Mouse (Mus musculus) forebrain, embryonic 14.5 days (tissue): ENCODE measurements around the gene Gtpbp3. TPM values are rescaled to one million over a fixed set of nuclear protein-coding genes. Genes with fewer than 3 reads are reported as not detected.
"Not testable (repeated sequence)": the region's sequence is repeated elsewhere in the genome, so short reads cannot be mapped to it uniquely, and the experiment has no call there.

Experiments
- ATAC-seq: fragments of 200-750 bp; cut with Nextera tagmentation; 2 replicates; pipeline ENCODE4 v1.8.0; 2017; ENCODE audit warnings: mild to moderate bottlenecking, moderate library complexity
- DNase-seq: peaks from one replicate; pipeline ENCODE4 v3.0.0-alpha.2; 2015; ENCODE audit warnings: low spot score
- H3K27ac ChIP-seq: fragments of 300-500 bp; sonication (generic); 2 replicates; pipeline ENCODE4 v1.5.1; 2014; ENCODE audit warnings: low read depth, mild to moderate bottlenecking, control low read depth, low read length, moderate library complexity
- H3K27me3 ChIP-seq: fragments of 300-500 bp; sonication (generic); replicated peaks from 2 replicates; pipeline ENCODE4 v1.6.1; 2014; ENCODE audit warnings: low read length, control low read depth, mixed read lengths; ENCODE audit not compliant: control insufficient read depth, insufficient read depth
- H3K36me3 ChIP-seq: fragments of 300-500 bp; sonication (generic); 2 replicates; pipeline ENCODE4 v1.6.1; 2014; ENCODE audit warnings: low read length, control low read depth; ENCODE audit not compliant: control insufficient read depth, insufficient read depth
- H3K4me1 ChIP-seq: fragments of 300-500 bp; sonication (generic); 2 replicates; pipeline ENCODE4 v1.6.1; 2014; ENCODE audit warnings: antibody characterized with exemption, low read length, control low read depth; ENCODE audit not compliant: control insufficient read depth, insufficient read depth
- H3K4me2 ChIP-seq: fragments of 300-500 bp; sonication (generic); 2 replicates; pipeline ENCODE4 v1.6.1; 2014; ENCODE audit warnings: mild to moderate bottlenecking, control low read depth, low read length
- H3K4me3 ChIP-seq: fragments of 300-500 bp; sonication (generic); 2 replicates; pipeline ENCODE4 v1.5.1; 2014; ENCODE audit warnings: low read depth, low read length, control low read depth
- H3K9ac ChIP-seq: fragments of 300-500 bp; sonication (generic); 2 replicates; pipeline ENCODE4 v1.6.1; 2014; ENCODE audit warnings: mild to moderate bottlenecking, low read length, control low read depth, moderate library complexity
- H3K9me3 ChIP-seq: fragments of 300-500 bp; sonication (generic); replicated peaks from 2 replicates; pipeline ENCODE4 v1.6.1; 2016; ENCODE audit warnings: low read length, control low read depth, mixed read lengths; ENCODE audit not compliant: control insufficient read depth
- WGBS: fragments of 180-500 bp; shearing (Covaris S2); extraction: QIAGEN DNeasy Blood & Tissue Kit; methylation state at CpG from one replicate; pipeline ENCODE4 v1.1.7; 2014; 5-methylcytosine and 5-hydroxymethylcytosine counted together
- polyA plus RNA-seq: library from polyadenylated mRNA; unstranded; fragments of >200 nt; fragmentation: Nextera tagmentation; extraction: Ambion mirVana; gene quantifications from 2 replicates; pipeline ENCODE4 v1.2.1, GENCODE M21; 2014

Gtpbp3 gene
- polyA plus RNA-seq, 1 experiment from 2014 or later = 2.2 TPM

- H3K27me3 ChIP-seq = no peaks in the 10 kb centered on the region; the same call in 1 of the 2 replicates
- ATAC-seq = no peak
- 68% methylated on average over 5 of the region's 5 CpGs for WGBS
Observed at GRCm38 (mm10) chr8:71515043-71515442, 27.1 kb downstream of the Gtpbp3 start.

GRCm38 (mm10) chr8:71516786-71517185 is 28.9 kb downstream of the Gtpbp3 start:
- Histone ChIP-seq H3K36me3 (no peaks in the 10 kb centered on the region), H3K9me3 (no peaks in the 10 kb centered on the region), H3K4me3 (no peak overlapping the region), H3K27ac (no peak overlapping the region), H3K9ac (no peak overlapping the region), H3K27me3 (no peaks in the 10 kb centered on the region), H3K4me1 (no peaks in the 10 kb centered on the region), H3K4me2 (no peak overlapping the region)
- no peak for ATAC-seq
- no peak for DNase-seq
- 45% methylated on average over 6 of the region's 6 CpGs for WGBS

More at GRCm38 (mm10) chr8:71515043-71515442, 27.1 kb downstream of the Gtpbp3 start:
- H3K27ac ChIP-seq = no peak overlapping the region
- no peaks in the 10 kb centered on the region for H3K36me3 ChIP-seq
- no peak for DNase-seq
- H3K9ac ChIP-seq = no peak overlapping the region
- no peak overlapping the region for H3K4me2 ChIP-seq
- H3K4me1 ChIP-seq = no peaks in the 10 kb centered on the region
- no peak overlapping the region for H3K4me3 ChIP-seq
- no peaks in the 10 kb centered on the region for H3K9me3 ChIP-seq

- DNase-seq = peak; percentile 83
- not testable (repeated sequence) for H3K36me3 ChIP-seq, H3K4me3 ChIP-seq, H3K9me3 ChIP-seq, H3K9ac ChIP-seq, H3K27me3 ChIP-seq, H3K4me2 ChIP-seq, H3K4me1 ChIP-seq, ATAC-seq, H3K27ac ChIP-seq
- WGBS = 34% methylated on average over 9 of the region's 10 CpGs
Observed at GRCm38 (mm10) chr8:71519037-71519825, 31.3 kb downstream of the Gtpbp3 start.

- no peak overlapping the region for H3K9ac ChIP-seq
- H3K27ac ChIP-seq = no peak overlapping the region
- WGBS = 3% methylated on average over 17 of the region's 17 CpGs
- no peak overlapping the region for H3K4me2 ChIP-seq
- ATAC-seq (peak; percentile 80), DNase-seq (peak; percentile 88)
- no peaks in the 10 kb centered on the region for H3K4me1 ChIP-seq
- H3K36me3 ChIP-seq = no peaks in the 10 kb centered on the region
- H3K4me3 ChIP-seq = no peak overlapping the region
- H3K9me3 ChIP-seq = no peaks in the 10 kb centered on the region
- peaks cover 20% of the 10 kb centered on the region for H3K27me3 ChIP-seq
Observed at GRCm38 (mm10) chr8:71521634-71522033, 33.7 kb downstream of the Gtpbp3 start.

GRCm38 (mm10) chr8:71525226-71526050 is 37.5 kb downstream of the Gtpbp3 start, which contains the start of gene Ccdc194:
Ccdc194 (minus strand) TSS chr8:71525711.
- Histone ChIP-seq H3K4me1 (no peaks in the 10 kb centered on the region), H3K27ac (no peak within 1 kb of the TSS), H3K9ac (no peak within 1 kb of the TSS), H3K4me2 (no peak within 1 kb of the TSS), H3K9me3 (no peaks in the 10 kb centered on the region), H3K36me3 (no peaks in the 10 kb centered on the region), H3K4me3 (no peak within 1 kb of the TSS), H3K27me3 (peaks cover 25% of the 10 kb centered on the region)
- WGBS = 6% methylated on average over 46 of the region's 46 CpGs
- no peak for ATAC-seq
- DNase-seq = no peak

- DNase-seq (no peak), ATAC-seq (no peak)
- Histone ChIP-seq H3K27ac (no peak overlapping the region), H3K36me3 (no peaks in the 10 kb centered on the region), H3K4me2 (no peak overlapping the region), H3K9ac (no peak overlapping the region), H3K27me3 (peaks cover 25% of the 10 kb centered on the region), H3K4me3 (no peak overlapping the region), H3K4me1 (no peaks in the 10 kb centered on the region), H3K9me3 (no peaks in the 10 kb centered on the region)
- under 1% methylated on average over 6 of the region's 6 CpGs for WGBS
Observed at GRCm38 (mm10) chr8:71526272-71526671, 38.4 kb downstream of the Gtpbp3 start.

- Histone ChIP-seq H3K27me3 (peaks cover 25% of the 10 kb centered on the region), H3K36me3 (no peaks in the 10 kb centered on the region), H3K4me3 (no peak overlapping the region), H3K9ac (no peak overlapping the region), H3K27ac (no peak overlapping the region), H3K9me3 (no peaks in the 10 kb centered on the region), H3K4me2 (no peak overlapping the region), H3K4me1 (no peaks in the 10 kb centered on the region)
- no peak for ATAC-seq
- WGBS = 52% methylated on average over 3 of the region's 3 CpGs
- no peak for DNase-seq
Observed at GRCm38 (mm10) chr8:71527162-71527870, 39.4 kb downstream of the Gtpbp3 start.

- WGBS = 89% methylated on average over 11 of the region's 11 CpGs
- peak overlapping the region; percentile 7; the same call in 1 of the 2 replicates for H3K27ac ChIP-seq
Observed at GRCm38 (mm10) chr8:71528362-71529073, 40.6 kb downstream of the Gtpbp3 start.

More at GRCm38 (mm10) chr8:71528362-71529073, 40.6 kb downstream of the Gtpbp3 start:
- no peaks in the 10 kb centered on the region for H3K4me1 ChIP-seq
- no peaks in the 10 kb centered on the region for H3K9me3 ChIP-seq
- peaks cover 25% of the 10 kb centered on the region for H3K27me3 ChIP-seq
- DNase-seq = no peak
- no peak for ATAC-seq
- no peak overlapping the region for H3K4me2 ChIP-seq
- H3K4me3 ChIP-seq = no peak overlapping the region
- no peak overlapping the region for H3K9ac ChIP-seq
- no peaks in the 10 kb centered on the region for H3K36me3 ChIP-seq
